Mouse (Mus musculus) intestine, embryonic 14.5 days (tissue): ENCODE results near the gene Gm7029. TPM values are rescaled to one million over a fixed set of nuclear protein-coding genes. Genes with fewer than 3 reads are reported as not detected.
"Not testable (repeated sequence)": the region's sequence is repeated elsewhere in the genome, so short reads cannot be mapped to it uniquely, and the experiment has no call there.

ENCODE experiments used
- ATAC-seq: fragments of 200-750 bp; cut with Nextera tagmentation; replicated peaks from 2 replicates; pipeline ENCODE4 v1.8.0; 2017; ENCODE audit warnings: low read depth, moderate number of reproducible peaks, moderate TSS enrichment, moderate library complexity; ENCODE audit not compliant: low FRiP score, low TSS enrichment
- DNase-seq: peaks from one replicate; pipeline ENCODE4 v3.0.0-alpha.2; 2018; ENCODE audit warnings: low spot score
- H3K27ac ChIP-seq: fragments of 300-500 bp; sonication (generic); 2 replicates; pipeline ENCODE4 v1.5.1; 2014; ENCODE audit warnings: low read depth, mild to moderate bottlenecking, control low read depth
- H3K27me3 ChIP-seq: fragments of 300-500 bp; sonication (generic); replicated peaks from 2 replicates; pipeline ENCODE4 v1.6.1; 2014; ENCODE audit warnings: low read length, control low read depth; ENCODE audit not compliant: control insufficient read depth, insufficient read depth
- H3K36me3 ChIP-seq: fragments of 300-500 bp; sonication (generic); 2 replicates; pipeline ENCODE4 v1.6.1; 2014; ENCODE audit warnings: low read length, control low read depth; ENCODE audit not compliant: control insufficient read depth, insufficient read depth
- H3K4me1 ChIP-seq: fragments of 300-500 bp; sonication (generic); replicated peaks from 2 replicates; pipeline ENCODE4 v1.6.1; 2014; ENCODE audit warnings: low read length, control low read depth, mixed read lengths; ENCODE audit not compliant: control insufficient read depth, insufficient read depth
- H3K4me2 ChIP-seq: fragments of 300-500 bp; sonication (generic); 2 replicates; pipeline ENCODE4 v1.6.1; 2014; ENCODE audit warnings: low read length
- H3K4me3 ChIP-seq: fragments of 300-500 bp; sonication (generic); 2 replicates; pipeline ENCODE4 v1.5.1; 2014; ENCODE audit warnings: low read depth, low read length, control low read depth, mixed read lengths
- H3K9ac ChIP-seq: fragments of 300-500 bp; sonication (generic); 2 replicates; pipeline ENCODE4 v1.6.1; 2014; ENCODE audit warnings: mild to moderate bottlenecking, low read length
- H3K9me3 ChIP-seq: fragments of 300-500 bp; sonication (generic); 2 replicates; pipeline ENCODE4 v1.6.1; 2016; ENCODE audit warnings: low read length, control low read depth; ENCODE audit not compliant: control insufficient read depth
- WGBS: fragments of 180-500 bp; shearing (Covaris S2); extraction: QIAGEN DNeasy Blood & Tissue Kit; methylation state at CpG from one replicate; pipeline ENCODE4 v1.1.7; 2014; 5-methylcytosine and 5-hydroxymethylcytosine counted together
- polyA plus RNA-seq: library from polyadenylated mRNA; unstranded; fragments of >200 nt; fragmentation: Nextera tagmentation; extraction: Ambion mirVana; gene quantifications from 2 replicates; pipeline ENCODE4 v1.2.1, GENCODE M21; 2014

The Gm7029 gene
- polyA plus RNA-seq, 1 experiment from 2014 or later, result not detected

- not testable (repeated sequence) for H3K9ac ChIP-seq, H3K4me2 ChIP-seq, H3K27ac ChIP-seq, ATAC-seq, DNase-seq, H3K4me3 ChIP-seq, H3K9me3 ChIP-seq, H3K27me3 ChIP-seq, H3K4me1 ChIP-seq
- peaks cover 12% of the 10 kb centered on the region for H3K36me3 ChIP-seq
These were observed 14.6 kb downstream of the Gm7029 start for GRCm38 (mm10) chr17:33888230-33888629.

GRCm38 (mm10) chr17:33889941-33890532, 16.4 kb downstream of the Gm7029 start:
- peaks cover 12% of the 10 kb centered on the region for H3K36me3 ChIP-seq
- peak; percentile 55 for DNase-seq
- ATAC-seq, H3K27me3 ChIP-seq, H3K9me3 ChIP-seq, H3K4me1 ChIP-seq: not testable (repeated sequence)
- peak overlapping the region; percentile 56 for H3K4me2 ChIP-seq
- H3K9ac ChIP-seq, result peak overlapping the region; percentile 58
- under 1% methylated on average over 44 of the region's 44 CpGs for WGBS
- peak overlapping the region; percentile 47; the same call in 1 of the 2 replicates for H3K27ac ChIP-seq
- H3K4me3 ChIP-seq, result peak overlapping the region; percentile 52

GRCm38 (mm10) chr17:33890533-33891059, 17.0 kb downstream of the Gm7029 start, which contains the start of gene Kifc1:
Gene Kifc1, minus strand, starts transcription at chr17:33890661.
- Histone ChIP-seq H3K4me3 (peak within 1 kb of the TSS; percentile 52), H3K36me3 (peaks cover 8% of the 10 kb centered on the region), H3K27ac (peak within 1 kb of the TSS; percentile 47; the same call in 1 of the 2 replicates), H3K27me3 (no peaks in the 10 kb centered on the region), H3K4me1 (peaks cover 9% of the 10 kb centered on the region), H3K9ac (peak within 1 kb of the TSS; percentile 58), H3K4me2 (peak within 1 kb of the TSS; percentile 56), H3K9me3 (no peaks in the 10 kb centered on the region)
- WGBS, result under 1% methylated on average over 49 of the region's 49 CpGs
- ATAC-seq, result peak; percentile 98
- peak; percentile 99 for DNase-seq

DNA sequence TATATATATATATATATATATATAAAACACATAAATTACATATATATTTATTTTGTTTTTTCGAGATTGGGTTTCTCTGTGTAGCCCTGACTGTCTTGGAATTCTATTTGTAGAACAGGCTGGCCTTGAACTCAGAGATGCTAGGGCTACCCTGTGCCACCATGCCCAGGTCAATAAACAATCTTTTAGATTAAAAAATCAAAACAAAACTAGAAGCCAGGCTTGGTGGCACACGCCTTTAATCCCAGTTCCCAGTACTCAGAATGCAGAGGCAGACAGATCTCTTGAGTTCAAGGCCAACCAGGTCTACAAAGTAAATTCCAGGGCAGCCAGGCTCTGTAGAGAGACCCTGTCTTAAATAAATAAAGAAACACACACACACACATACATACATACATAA, 17.7 kb downstream of the Gm7029 start:
- WGBS, result 72% methylated on average over 2 of the region's 2 CpGs

GRCm38 (mm10) chr17:33891892-33892291, 18.3 kb downstream of the Gm7029 start:
- H3K27ac ChIP-seq, ATAC-seq, H3K36me3 ChIP-seq, H3K9ac ChIP-seq, DNase-seq, H3K27me3 ChIP-seq, H3K4me3 ChIP-seq, H3K4me1 ChIP-seq, H3K9me3 ChIP-seq, H3K4me2 ChIP-seq: not testable (repeated sequence)
- 70% methylated on average over 6 of the region's 6 CpGs for WGBS

More for the DNA sequence above, 17.7 kb downstream of the Gm7029 start:
- Histone ChIP-seq H3K4me1 (peaks cover 9% of the 10 kb centered on the region), H3K27ac (no peak overlapping the region), H3K4me3 (no peak overlapping the region), H3K36me3 (peaks cover under 1% of the 10 kb centered on the region), H3K9ac (no peak overlapping the region), H3K9me3 (no peaks in the 10 kb centered on the region), H3K4me2 (no peak overlapping the region), H3K27me3 (no peaks in the 10 kb centered on the region)
- no peak for ATAC-seq
- DNase-seq, result no peak

- Histone ChIP-seq H3K27ac (no peak overlapping the region), H3K4me3 (no peak overlapping the region), H3K9ac (no peak overlapping the region), H3K4me2 (no peak overlapping the region), H3K9me3 (no peaks in the 10 kb centered on the region), H3K36me3 (no peaks in the 10 kb centered on the region), H3K27me3 (no peaks in the 10 kb centered on the region), H3K4me1 (peaks cover 9% of the 10 kb centered on the region)
- ATAC-seq (no peak), DNase-seq (no peak)
- WGBS, result 20% methylated on average over 7 of the region's 7 CpGs
These were observed 18.8 kb downstream of the Gm7029 start for GRCm38 (mm10) chr17:33892429-33892828.

- not testable (repeated sequence) for H3K9me3 ChIP-seq, H3K27me3 ChIP-seq, H3K9ac ChIP-seq, ATAC-seq, H3K4me1 ChIP-seq, DNase-seq, H3K27ac ChIP-seq, H3K4me3 ChIP-seq, H3K4me2 ChIP-seq, H3K36me3 ChIP-seq
- WGBS, result 59% methylated on average over 4 of the region's 4 CpGs
These were observed 19.4 kb downstream of the Gm7029 start for GRCm38 (mm10) chr17:33893011-33893410.

DNA sequence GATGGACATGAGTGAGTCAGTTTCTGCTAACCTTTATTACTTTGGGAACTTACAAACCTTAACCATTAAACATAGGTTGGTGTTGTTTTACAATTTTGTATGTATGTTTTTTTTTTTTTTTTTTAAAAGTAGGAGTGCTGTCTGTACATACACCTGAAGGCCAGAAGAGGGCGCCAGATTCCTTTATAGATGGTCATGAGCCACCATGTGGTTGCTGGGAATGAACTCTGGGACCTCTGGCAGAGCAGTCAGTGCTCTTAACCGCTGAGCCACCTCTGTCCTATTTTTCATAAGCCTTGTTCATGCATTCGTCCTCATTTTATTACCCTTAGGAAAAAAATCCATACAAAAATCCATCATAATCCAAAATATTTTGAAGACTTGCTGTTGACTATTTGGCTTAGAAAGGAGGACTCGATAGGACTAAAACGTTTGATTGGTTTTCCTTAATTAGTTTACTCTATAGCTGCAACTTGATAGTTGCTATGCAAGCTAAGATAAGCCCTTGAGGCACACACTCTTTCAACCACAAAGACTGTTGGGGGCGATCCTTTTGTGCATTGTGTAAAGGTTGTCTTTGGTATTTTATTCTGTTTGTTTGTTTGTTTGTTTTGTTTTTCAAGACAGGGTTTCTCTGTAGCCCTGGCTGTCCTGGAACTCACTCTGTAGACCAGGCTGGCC, 23.6 kb downstream of the Gm7029 start:
- WGBS, result 36% methylated on average over 6 of the region's 6 CpGs
- ATAC-seq (no peak), DNase-seq (no peak)
- no peak overlapping the region for H3K27ac ChIP-seq
- H3K36me3 ChIP-seq, result no peaks in the 10 kb centered on the region
- no peak overlapping the region for H3K9ac ChIP-seq
- H3K4me1 ChIP-seq, result no peaks in the 10 kb centered on the region
- no peak overlapping the region for H3K4me3 ChIP-seq
- no peaks in the 10 kb centered on the region for H3K9me3 ChIP-seq
- no peak overlapping the region for H3K4me2 ChIP-seq
- H3K27me3 ChIP-seq, result no peaks in the 10 kb centered on the region
